Mouse (Mus musculus): Measurements from ENCODE around the gene Vldlr. TPM values are rescaled to one million over a fixed set of nuclear protein-coding genes. Genes with fewer than 3 reads are reported as not detected.
A peak's percentile ranks its signal among the peaks of the same experiment; 100 is the strongest.

Vldlr gene
- polyA plus RNA-seq, 1 experiment from 2014 or later = 25.9 TPM

- Histone ChIP-seq H3K9me3 (no peaks in the 10 kb centered on the region), H3K27ac (replicated peaks) (peak overlapping the region; percentile 85), H3K4me2 (peak overlapping the region; percentile 88), H3K36me3 (no peaks in the 10 kb centered on the region), H3K9ac (peak overlapping the region; percentile 90), H3K27me3 (replicated peaks) (peaks cover 33% of the 10 kb centered on the region), H3K4me3 (peak overlapping the region; percentile 83), H3K4me1 (peaks cover 24% of the 10 kb centered on the region)
- under 1% methylated on average over 51 of the region's 62 CpGs for WGBS
- peak; percentile 26; the same call in 1 of the 2 replicates for ATAC-seq (ENCODE audit: extremely low read depth, insufficient number of reproducible peaks, low FRiP score, low TSS enrichment)
These were observed 601 bp downstream of the Vldlr start for GRCm38 (mm10) chr19:27216767-27217403.

DNA sequence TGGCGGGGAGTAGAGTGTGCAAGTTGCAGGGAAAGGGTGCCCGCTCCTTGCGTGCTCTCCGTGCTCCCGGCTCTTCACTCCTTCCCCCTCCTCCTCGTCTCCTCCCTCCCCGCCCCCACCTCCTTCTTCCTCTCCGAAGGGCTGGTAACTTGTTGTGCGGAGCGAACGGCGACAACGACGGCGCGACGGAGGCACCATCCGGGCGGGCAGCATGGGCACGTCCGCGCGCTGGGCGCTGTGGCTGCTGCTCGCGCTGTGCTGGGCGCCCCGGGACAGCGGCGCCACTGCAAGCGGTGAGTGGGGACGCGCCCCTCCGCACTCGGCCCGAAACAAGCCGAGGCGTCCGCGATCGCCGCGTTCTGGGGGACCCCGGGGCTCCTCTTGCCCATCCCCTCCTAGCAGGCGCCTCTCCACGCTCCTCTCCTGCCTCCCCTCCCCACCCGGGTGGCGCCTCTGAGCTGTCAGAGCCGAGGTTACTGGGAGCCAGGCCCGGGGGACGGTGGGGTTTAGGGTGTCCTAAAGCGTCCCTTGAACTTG is 1.2 kb downstream of the Vldlr start:
- Histone ChIP-seq H3K4me3 (peak overlapping the region; percentile 83), H3K9ac (peak overlapping the region; percentile 90), H3K27me3 (replicated peaks) (peaks cover 33% of the 10 kb centered on the region), H3K4me1 (peaks cover 28% of the 10 kb centered on the region), H3K9me3 (no peaks in the 10 kb centered on the region), H3K27ac (replicated peaks) (peak overlapping the region; percentile 85), H3K36me3 (0 out of 2 replicates have a peak, but pooled peaks cover 2% of the 10 kb centered on the region), H3K4me2 (peak overlapping the region; percentile 88)
- ATAC-seq (ENCODE audit: extremely low read depth, insufficient number of reproducible peaks, low FRiP score, low TSS enrichment) = peak; percentile 52; the same call in 1 of the 2 replicates
- WGBS = under 1% methylated on average over 50 of the region's 52 CpGs

- WGBS = under 1% methylated on average over 32 of the region's 32 CpGs
- Histone ChIP-seq H3K9me3 (no peaks in the 10 kb centered on the region), H3K4me1 (peaks cover 33% of the 10 kb centered on the region), H3K4me3 (peak overlapping the region; percentile 83), H3K9ac (peak overlapping the region; percentile 90), H3K27me3 (replicated peaks) (peaks cover 33% of the 10 kb centered on the region), H3K4me2 (peak overlapping the region; percentile 88), H3K36me3 (0 out of 2 replicates have a peak, but pooled peaks cover 2% of the 10 kb centered on the region), H3K27ac (replicated peaks) (peak overlapping the region; percentile 85)
- no peak; the same call in 1 of the 2 replicates for ATAC-seq (ENCODE audit: extremely low read depth, insufficient number of reproducible peaks, low FRiP score, low TSS enrichment)
These were observed 1.7 kb downstream of the Vldlr start for GRCm38 (mm10) chr19:27217941-27218411.

- ATAC-seq (ENCODE audit: extremely low read depth, insufficient number of reproducible peaks, low FRiP score, low TSS enrichment) = 0 out of 2 replicates have a peak, but pooled peaks have one; percentile 29
- no peaks in the 10 kb centered on the region for H3K9me3 ChIP-seq
- peak overlapping the region; percentile 90 for H3K9ac ChIP-seq
- H3K4me3 ChIP-seq = peak overlapping the region; percentile 83
- 0 out of 2 replicates have a peak, but pooled peaks cover 2% of the 10 kb centered on the region for H3K36me3 ChIP-seq
- peaks cover 40% of the 10 kb centered on the region for H3K4me1 ChIP-seq
- peak overlapping the region; percentile 88 for H3K4me2 ChIP-seq
- 1% methylated on average over 30 of the region's 30 CpGs for WGBS
- peaks cover 33% of the 10 kb centered on the region for H3K27me3 ChIP-seq (replicated peaks)
- H3K27ac ChIP-seq (replicated peaks) = peak overlapping the region; percentile 85
These were observed 2.4 kb downstream of the Vldlr start for GRCm38 (mm10) chr19:27218561-27219262.

- Histone ChIP-seq H3K9ac (no peak overlapping the region), H3K4me3 (peak overlapping the region; percentile 83; the same call in 1 of the 2 replicates), H3K4me2 (peak overlapping the region; percentile 88), H3K27ac (replicated peaks) (no peak overlapping the region), H3K36me3 (0 out of 2 replicates have a peak, but pooled peaks cover 2% of the 10 kb centered on the region), H3K9me3 (no peaks in the 10 kb centered on the region), H3K27me3 (replicated peaks) (peaks cover 30% of the 10 kb centered on the region), H3K4me1 (peaks cover 49% of the 10 kb centered on the region)
- no peak for ATAC-seq (ENCODE audit: extremely low read depth, insufficient number of reproducible peaks, low FRiP score, low TSS enrichment)
These were observed 3.3 kb downstream of the Vldlr start for GRCm38 (mm10) chr19:27219586-27219985.

DNA sequence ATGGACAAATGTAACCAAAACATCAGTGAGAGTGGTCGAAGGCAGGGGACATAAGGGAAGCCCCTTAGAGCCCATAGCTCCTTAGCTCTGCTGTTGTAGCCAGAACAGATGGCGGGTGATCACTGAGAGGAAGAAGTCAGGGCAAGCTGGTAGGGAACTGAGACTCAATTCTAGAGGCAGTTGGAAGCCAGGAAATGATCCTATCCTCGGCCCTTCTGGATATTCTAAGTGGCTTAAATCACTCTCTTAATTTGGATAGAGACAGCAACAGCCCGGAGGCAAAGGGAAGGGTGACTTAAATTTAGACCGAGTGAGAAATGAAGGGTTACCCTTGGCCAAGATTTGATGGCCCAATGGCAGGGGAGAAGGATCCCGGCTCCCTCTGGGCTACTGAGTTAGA is 6.8 kb downstream of the Vldlr start:
- no peak overlapping the region for H3K27ac ChIP-seq (replicated peaks)
- H3K36me3 ChIP-seq = 0 out of 2 replicates have a peak, but pooled peaks cover 2% of the 10 kb centered on the region
- no peak overlapping the region for H3K4me3 ChIP-seq
- peaks cover 11% of the 10 kb centered on the region for H3K27me3 ChIP-seq (replicated peaks)
- WGBS = 66% methylated on average over 6 of the region's 6 CpGs
- H3K9me3 ChIP-seq = no peaks in the 10 kb centered on the region
- H3K4me2 ChIP-seq = no peak overlapping the region
- no peak for ATAC-seq (ENCODE audit: extremely low read depth, insufficient number of reproducible peaks, low FRiP score, low TSS enrichment)
- no peak overlapping the region for H3K9ac ChIP-seq
- H3K4me1 ChIP-seq = peaks cover 57% of the 10 kb centered on the region

GRCm38 (mm10) chr19:27224356-27224755 is 8.1 kb downstream of the Vldlr start:
- peak overlapping the region; percentile 20; the same call in 1 of the 2 replicates for H3K27ac ChIP-seq (replicated peaks)
- H3K4me3 ChIP-seq = no peak overlapping the region
- peaks cover 46% of the 10 kb centered on the region for H3K4me1 ChIP-seq
- no peaks in the 10 kb centered on the region for H3K9me3 ChIP-seq
- peaks cover 11% of the 10 kb centered on the region for H3K27me3 ChIP-seq (replicated peaks)
- H3K9ac ChIP-seq = no peak overlapping the region
- no peak for ATAC-seq (ENCODE audit: extremely low read depth, insufficient number of reproducible peaks, low FRiP score, low TSS enrichment)
- no peak overlapping the region for H3K4me2 ChIP-seq
- WGBS = 28% methylated on average over 1 of the region's 1 CpGs
- H3K36me3 ChIP-seq = 0 out of 2 replicates have a peak, but pooled peaks cover 2% of the 10 kb centered on the region

DNA sequence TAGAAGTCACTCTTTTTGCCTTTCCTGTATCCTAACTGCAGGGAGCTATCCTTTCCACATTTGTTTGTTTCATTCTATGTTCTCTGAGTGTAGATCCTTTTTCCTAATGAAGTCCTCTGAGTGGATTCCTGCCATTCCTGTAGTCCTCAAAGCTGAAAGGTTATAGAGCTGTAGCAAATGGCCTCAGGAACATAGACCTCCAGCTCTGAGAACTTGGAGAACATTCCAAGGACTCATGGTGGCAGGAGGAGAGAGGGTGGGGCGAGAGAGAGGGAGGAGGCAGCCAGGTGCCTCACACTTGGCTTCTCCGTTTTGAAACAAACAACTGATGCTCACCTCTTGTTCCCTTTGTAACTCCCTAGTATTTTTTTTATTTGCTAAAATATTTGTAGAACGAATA is 10.3 kb downstream of the Vldlr start:
- ATAC-seq (ENCODE audit: extremely low read depth, insufficient number of reproducible peaks, low FRiP score, low TSS enrichment) = no peak
- Histone ChIP-seq H3K27ac (replicated peaks) (no peak overlapping the region), H3K4me1 (peaks cover 43% of the 10 kb centered on the region), H3K36me3 (peaks cover 17% of the 10 kb centered on the region), H3K27me3 (replicated peaks) (no peaks in the 10 kb centered on the region), H3K9ac (no peak overlapping the region), H3K4me2 (no peak overlapping the region), H3K4me3 (no peak overlapping the region), H3K9me3 (no peaks in the 10 kb centered on the region)
- WGBS = 64% methylated on average over 3 of the region's 3 CpGs

DNA sequence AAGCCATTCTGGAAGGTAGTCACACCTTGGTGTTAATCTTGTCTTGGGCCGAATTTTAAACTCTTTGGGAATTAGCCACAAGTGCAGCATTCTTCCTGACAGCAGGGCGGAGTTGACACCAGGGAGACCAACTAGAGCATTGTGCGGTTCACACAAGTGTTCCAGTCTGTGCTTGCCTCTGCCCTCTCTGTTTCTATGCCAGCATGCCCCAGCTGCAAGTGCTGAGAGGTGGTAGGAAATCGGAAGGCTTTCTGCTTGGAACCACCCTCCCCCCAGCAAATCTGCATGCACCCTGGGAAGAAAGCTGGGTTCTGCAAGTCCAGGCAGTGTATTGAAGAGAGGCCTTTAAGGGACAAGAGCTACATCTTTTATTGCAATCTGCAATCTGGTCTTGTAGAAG is 10.8 kb downstream of the Vldlr start:
- Histone ChIP-seq H3K4me3 (no peak overlapping the region), H3K36me3 (peaks cover 22% of the 10 kb centered on the region), H3K27ac (replicated peaks) (no peak overlapping the region), H3K9ac (no peak overlapping the region), H3K4me1 (peaks cover 42% of the 10 kb centered on the region), H3K27me3 (replicated peaks) (no peaks in the 10 kb centered on the region), H3K4me2 (no peak overlapping the region), H3K9me3 (no peaks in the 10 kb centered on the region)
- ATAC-seq (ENCODE audit: extremely low read depth, insufficient number of reproducible peaks, low FRiP score, low TSS enrichment) = no peak
- whole genome bisulfite sequencing = 60% methylated on average over 4 of the region's 4 CpGs

GRCm38 (mm10) chr19:27228254-27228653 is 12.0 kb downstream of the Vldlr start:
- no peak overlapping the region for H3K9ac ChIP-seq
- H3K27me3 ChIP-seq (replicated peaks) = no peaks in the 10 kb centered on the region
- H3K4me2 ChIP-seq = no peak overlapping the region
- H3K4me1 ChIP-seq = peaks cover 31% of the 10 kb centered on the region
- ATAC-seq (ENCODE audit: extremely low read depth, insufficient number of reproducible peaks, low FRiP score, low TSS enrichment) = no peak
- H3K36me3 ChIP-seq = peaks cover 29% of the 10 kb centered on the region
- no peak overlapping the region for H3K27ac ChIP-seq (replicated peaks)
- 77% methylated on average over 1 of the region's 1 CpGs for WGBS
- H3K4me3 ChIP-seq = no peak overlapping the region
- no peaks in the 10 kb centered on the region for H3K9me3 ChIP-seq

- Histone ChIP-seq H3K4me2 (no peak overlapping the region), H3K9me3 (no peaks in the 10 kb centered on the region), H3K27me3 (replicated peaks) (no peaks in the 10 kb centered on the region), H3K9ac (no peak overlapping the region), H3K4me3 (no peak overlapping the region), H3K27ac (replicated peaks) (no peak overlapping the region), H3K36me3 (peaks cover 62% of the 10 kb centered on the region), H3K4me1 (no peaks in the 10 kb centered on the region)
- WGBS = 66% methylated on average over 2 of the region's 2 CpGs
- ATAC-seq (ENCODE audit: extremely low read depth, insufficient number of reproducible peaks, low FRiP score, low TSS enrichment) = no peak
These were observed 17.1 kb downstream of the Vldlr start for GRCm38 (mm10) chr19:27233386-27233785.
